Mouse (Mus musculus): ENCODE data around the gene Tcf19. TPM values are rescaled to one million over a fixed set of nuclear protein-coding genes. Genes with fewer than 3 reads are reported as not detected.

Gene Tcf19
- 27.3 and 35.3 TPM in 2 replicates for polyA plus RNA-seq (2012; rRNA removed)

GRCm38 (mm10) chr17:35516652-35517500, at the start of gene Tcf19, which contains the start of gene Cchcr1:
TSS of gene Tcf19 (minus strand) at chr17:35516824.
TSS of gene Cchcr1 (plus strand) at chr17:35517100.

GRCm38 (mm10) chr17:35551881-35552414, 35.3 kb upstream of the Tcf19 start, which contains the start of gene Cdsn:
TSS of gene Cdsn (plus strand) at chr17:35552128.

DNA sequence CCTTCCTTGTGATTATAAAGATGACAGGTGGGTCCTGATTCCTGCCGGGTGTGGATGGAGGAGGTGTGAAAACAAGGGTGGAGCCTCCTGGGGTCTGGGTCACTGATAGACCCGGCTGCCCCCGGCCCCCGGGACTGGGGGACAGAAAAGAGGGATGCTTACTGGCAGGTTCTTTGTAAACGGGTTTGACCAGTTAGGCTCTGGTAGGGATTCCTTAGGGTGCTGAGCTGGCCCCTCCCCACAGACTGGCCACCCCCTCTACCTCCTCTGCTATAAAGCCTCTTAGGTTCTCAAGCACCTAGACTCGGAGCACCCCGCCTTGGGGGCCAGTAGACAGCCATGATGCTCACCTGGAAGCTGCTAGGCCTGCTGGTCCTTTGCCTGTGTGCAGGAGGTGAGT, 16.3 kb upstream of the Tcf19 start, which contains the start of gene Psors1c2:
TSS of gene Psors1c2 (plus strand) at position 301 of the 400 bp plus-strand sequence.

DNA sequence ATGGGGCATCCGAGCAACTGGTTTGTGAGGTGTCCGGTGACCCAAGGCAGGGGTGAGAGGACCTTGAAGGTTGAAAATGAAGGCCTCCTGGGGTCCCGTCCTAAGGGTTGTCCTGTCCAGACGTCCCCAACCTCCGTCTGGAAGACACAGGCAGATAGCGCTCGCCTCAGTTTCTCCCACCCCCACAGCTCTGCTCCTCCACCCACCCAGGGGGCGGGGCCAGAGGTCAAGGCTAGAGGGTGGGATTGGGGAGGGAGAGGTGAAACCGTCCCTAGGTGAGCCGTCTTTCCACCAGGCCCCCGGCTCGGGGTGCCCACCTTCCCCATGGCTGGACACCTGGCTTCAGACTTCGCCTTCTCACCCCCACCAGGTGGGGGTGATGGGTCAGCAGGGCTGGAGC, 10.8 kb downstream of the Tcf19 start, which contains the start of gene Pou5f1:
TSS of gene Pou5f1 (plus strand) at position 243 of the 400 bp plus-strand sequence.

GRCm38 (mm10) chr17:35469842-35470751, 46.5 kb downstream of the Tcf19 start, which contains the start of gene H2-Q10:
TSS of gene H2-Q10 (plus strand) at chr17:35470089.

Other genes starting within 250 kb of the Tcf19 start
- gene H2-Q1, start 196.4 kb downstream of the Tcf19 start, polyA plus RNA-seq (2012; rRNA removed), result 0.50 and 0.63 TPM in 2 replicates
- 0.53 and 0.67 TPM in 2 replicates for gene H2-Q2, start 174.6 kb downstream of the Tcf19 start, polyA plus RNA-seq (2012; rRNA removed)
- gene H2-Q4, start 137.2 kb downstream of the Tcf19 start, polyA plus RNA-seq (2012; rRNA removed), result 6.6 and 6.8 TPM in 2 replicates
- gene H2-Q6, start 92.0 kb downstream of the Tcf19 start, polyA plus RNA-seq (2012; rRNA removed), result 10.0 and 11.4 TPM in 2 replicates
- 20.5 and 21.9 TPM in 2 replicates for gene H2-Q7, start 77.7 kb downstream of the Tcf19 start, polyA plus RNA-seq (2012; rRNA removed)
- 112 and 136 TPM in 2 replicates for gene H2-Q10, start 46.7 kb downstream of the Tcf19 start, polyA plus RNA-seq (2012; rRNA removed)
- gene Pou5f1, start 10.8 kb downstream of the Tcf19 start, polyA plus RNA-seq (2012; rRNA removed), result not detected in 2 replicates
- 9.6 and 9.9 TPM in 2 replicates for gene Cchcr1, start 276 bp upstream of the Tcf19 start, polyA plus RNA-seq (2012; rRNA removed)
- 0.03 and 0.12 TPM in 2 replicates for gene Psors1c2, start 16.4 kb upstream of the Tcf19 start, polyA plus RNA-seq (2012; rRNA removed)
- gene Cdsn, start 35.3 kb upstream of the Tcf19 start, polyA plus RNA-seq (2012; rRNA removed), result 0.02 TPM in 1 of 2 replicates, not detected in the other
- gene 2300002M23Rik, start 50.6 kb upstream of the Tcf19 start, polyA plus RNA-seq (2012; rRNA removed), result not detected in 2 replicates
- not detected in 2 replicates for gene Sfta2, start 84.7 kb upstream of the Tcf19 start, polyA plus RNA-seq (2012; rRNA removed)
- not detected in 2 replicates for gene Gm9573, start 109.8 kb upstream of the Tcf19 start, polyA plus RNA-seq (2012; rRNA removed)
- 0.02 TPM in 1 of 2 replicates, not detected in the other for gene Mucl3, start 126.9 kb upstream of the Tcf19 start, polyA plus RNA-seq (2012; rRNA removed)
- 7.1 and 7.8 TPM in 2 replicates for gene Vars2, start 150.8 kb upstream of the Tcf19 start, polyA plus RNA-seq (2012; rRNA removed)
- gene Gtf2h4, start 156.9 kb upstream of the Tcf19 start, polyA plus RNA-seq (2012; rRNA removed), result 15.6 and 17.6 TPM in 2 replicates
- gene Ddr1, start 187.8 kb upstream of the Tcf19 start, polyA plus RNA-seq (2012; rRNA removed), result 0.91 and 1.4 TPM in 2 replicates

All from liver, embryonic 14 days (tissue).